8 mouse cellular contexts compared by ENCODE assay signal in the genomic region with DNA sequence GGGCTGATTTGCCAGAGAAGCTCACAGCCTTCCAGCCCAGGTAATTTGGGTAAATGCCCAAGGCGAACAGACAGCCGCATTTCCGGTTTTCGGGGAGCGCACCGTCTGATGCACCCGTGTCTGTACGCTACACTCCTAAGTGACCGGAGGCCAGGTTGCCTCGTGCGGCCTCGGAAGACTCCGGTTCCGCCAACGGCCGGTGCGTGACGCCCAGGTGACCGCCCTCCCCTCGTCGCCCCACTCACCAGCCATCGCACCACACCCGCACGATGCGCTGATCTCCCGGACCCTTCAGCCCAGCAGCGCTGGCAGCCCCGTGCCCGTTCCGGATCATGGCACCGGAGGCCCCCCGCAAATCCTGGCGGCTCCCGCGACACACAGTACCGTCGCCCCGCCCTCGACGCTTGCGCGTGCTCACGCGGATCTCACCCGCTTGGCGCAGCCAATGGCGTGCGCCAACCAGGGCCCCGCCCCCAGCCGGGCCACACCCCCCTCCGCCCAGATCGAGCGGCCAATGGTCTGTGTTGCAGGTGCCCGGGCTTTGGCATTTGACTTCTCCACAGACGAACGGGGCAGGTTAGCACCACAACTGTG. TPM values are rescaled to one million over a fixed set of nuclear protein-coding genes. Genes with fewer than 3 reads are reported as not detected.
A peak's percentile ranks its signal among the peaks of the same experiment; 100 is the strongest.
DNase-seq lines count a peak whose midpoint lies in the region; ATAC-seq and TF ChIP-seq lines count a peak whose summit lies in the region.

Gene Pcyt2, minus strand, starts transcription at position 418 of the 594 bp plus-strand sequence.

- peak within 1 kb of the TSS; percentile 73 for H3K4me2 ChIP-seq in forebrain, postnatal 0 days (ENCODE audit: low read depth)
- peak within 1 kb of the TSS; percentile 89 for H3K4me2 ChIP-seq in lung, embryonic 15.5 days

- H3K4me3 ChIP-seq in G1E (ENCODE audit: low read depth, low read length): peak within 1 kb of the TSS; percentile 98
- peak within 1 kb of the TSS; percentile 86 for H3K4me3 ChIP-seq in forebrain, postnatal 0 days (ENCODE audit: low read depth, low read length)
- H3K4me3 ChIP-seq in lung, embryonic 15.5 days: peak within 1 kb of the TSS; percentile 95

- no peak for TF ChIP-seq CTCF in G1E (IDR thresholded peaks at IDR 0.05; ENCODE audit: low read depth, low read length)
- no peak for TF ChIP-seq CTCF in forebrain, postnatal 0 days (IDR thresholded peaks at IDR 0.05; ENCODE audit: low read depth)

- H3K27me3 ChIP-seq in G1E (ENCODE audit: insufficient read depth, low read length): no peaks in the 10 kb centered on the region
- no peaks in the 10 kb centered on the region for H3K27me3 ChIP-seq in forebrain, postnatal 0 days (ENCODE audit: insufficient read depth, low read length)
- no peaks in the 10 kb centered on the region for H3K27me3 ChIP-seq in lung, embryonic 15.5 days

- peaks cover 77% of the 10 kb centered on the region for H3K4me1 ChIP-seq in G1E (ENCODE audit: insufficient read depth, low read depth, low read length)
- H3K4me1 ChIP-seq in forebrain, postnatal 0 days (ENCODE audit: insufficient read depth): peaks cover 9% of the 10 kb centered on the region
- peaks cover 14% of the 10 kb centered on the region for H3K4me1 ChIP-seq in lung, embryonic 15.5 days

- H3K36me3 ChIP-seq in G1E (replicated peaks): peaks cover 90% of the 10 kb centered on the region
- H3K36me3 ChIP-seq in forebrain, postnatal 0 days (ENCODE audit: insufficient read depth): peaks cover 60% of the 10 kb centered on the region
- peaks cover 52% of the 10 kb centered on the region for H3K36me3 ChIP-seq in lung, embryonic 15.5 days

- H3K9ac ChIP-seq in forebrain, postnatal 0 days: peak within 1 kb of the TSS; percentile 92
- peak within 1 kb of the TSS; percentile 86 for H3K9ac ChIP-seq in lung, embryonic 15.5 days

- DNase-seq in G1E (ENCODE audit: low spot score): peak; percentile 96
- peak; percentile 94 to 95 for DNase-seq in cerebellum, adult 18-20 months
- peak; percentile 95 for DNase-seq in forebrain, postnatal 0 days
- peak; percentile 92 for DNase-seq in heart, postnatal 4 days
- DNase-seq in layer of hippocampus, adult 8-10 months (ENCODE audit: low spot score in 2 of 2): peak; percentile 83 to 86
- DNase-seq in ovary, adult 18-20 months (ENCODE audit: low spot score): peak; percentile 84
- peak; percentile 94 for DNase-seq in thymus, postnatal 0 days (ENCODE audit: low spot score)

- H3K9me3 ChIP-seq in G1E (replicated peaks): peaks cover 4% of the 10 kb centered on the region; the same call in 1 of the 2 replicates
- no peaks in the 10 kb centered on the region for H3K9me3 ChIP-seq in forebrain, postnatal 0 days (ENCODE audit: low read length)
- no peaks in the 10 kb centered on the region for H3K9me3 ChIP-seq in lung, embryonic 15.5 days

- H3K27ac ChIP-seq in forebrain, postnatal 0 days (ENCODE audit: low read depth, low read length): peak within 1 kb of the TSS; percentile 74
- peak within 1 kb of the TSS; percentile 68 for H3K27ac ChIP-seq in lung, embryonic 15.5 days

- peak; percentile 81 for ATAC-seq in G1E (ENCODE audit: extremely low read depth, insufficient number of reproducible peaks, low FRiP score, poor library complexity, severe bottlenecking)
- peak; percentile 99 for ATAC-seq in forebrain, postnatal 0 days
- ATAC-seq in lung, embryonic 15.5 days (ENCODE audit: borderline replicate concordance, extremely low read depth, low FRiP score, low TSS enrichment): peak; percentile 92

- WGBS in forebrain, postnatal 0 days: under 1% methylated on average over 56 of the region's 56 CpGs
- under 1% methylated on average over 56 of the region's 56 CpGs for WGBS in lung, embryonic 15.5 days

RNA-seq across cellular contexts. Expression of gene Pcyt2, which starts in this region (rescaled TPM):
- total RNA-seq in G1E (2014; fragmentation: Nextera tagmentation): 29.0 and 43.1 TPM in 2 replicates
- total RNA-seq in G1E (2017): 102 and 119 TPM in 2 replicates
- polyA plus RNA-seq in G1E (2012): 129 and 146 TPM in 2 replicates
- total RNA-seq in forebrain, postnatal 0 days (2014; rRNA removed): 102 and 129 TPM in 2 replicates
- 107 and 117 TPM in 2 replicates for polyA plus RNA-seq in forebrain, postnatal 0 days (2015; fragmentation: Nextera tagmentation; extraction: Ambion mirVana)
- 10 to 100 TPM; 56.8 to 58.1 TPM for total RNA-seq in heart, postnatal 4 days (2021)
- total RNA-seq in layer of hippocampus, adult 8-10 months (2022): 100 to 1,000 TPM; 142 to 164 (median 149) TPM
- polyA plus RNA-seq in lung, embryonic 15.5 days (2015; fragmentation: Nextera tagmentation; extraction: Ambion mirVana): 103 and 126 TPM in 2 replicates
- 113 and 114 TPM in 2 replicates for polyA plus RNA-seq in thymus, postnatal 0 days (2015; fragmentation: Nextera tagmentation; extraction: Ambion mirVana)

Comparison
In these comparisons a context has a peak if more than half of its experiments do, and no peak if none do; other contexts are left out.
1. Peak in every context shown above with its lines: DNase-seq, ATAC-seq, H3K4me3 ChIP-seq and H3K27ac ChIP-seq.